ENCODE assay signal across 15 mouse cellular contexts in the genomic region with DNA sequence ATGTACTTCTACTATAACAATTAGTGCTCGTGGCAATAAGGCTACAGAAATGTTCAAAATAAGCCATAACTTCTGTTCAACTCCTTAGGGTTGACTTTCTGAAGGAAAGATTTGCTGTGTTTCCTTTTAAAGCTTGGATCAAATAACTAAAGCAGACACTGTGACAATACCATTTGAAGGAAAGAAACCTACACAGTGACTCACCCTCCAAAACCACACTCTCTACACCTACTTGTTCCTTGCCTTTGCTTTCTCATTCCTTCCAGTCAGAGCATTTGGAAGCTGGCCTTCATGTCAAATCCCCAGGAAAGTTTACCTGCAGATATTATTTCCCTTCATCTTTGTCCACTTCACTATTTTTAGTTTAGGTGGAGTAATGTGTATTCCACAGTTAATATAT.
"Had no signal": no experiment of that assay in that cellular context is flagged by ENCODE, and none has a peak within 500 bp of the region (broad histone marks: within the 10 kb centered on the region; RNA-seq: fewer than 3 reads in every experiment).

No protein-coding gene starts in this region.

- DNase-seq: gastrocnemius, postnatal 14 days; gastrocnemius, postnatal 36 days; heart, adult 11 months; heart, adult 2 months; heart, postnatal 14 days; heart, postnatal 36 days; kidney, adult 11 months; kidney, adult 2 months; kidney, adult 9 months; kidney, postnatal 14 days; kidney, postnatal 36 days; liver; liver, embryonic 13.5 days had no signal

- ATAC-seq: hindbrain, postnatal 0 days; intestine, embryonic 16.5 days had no signal
